In the genomic region with DNA sequence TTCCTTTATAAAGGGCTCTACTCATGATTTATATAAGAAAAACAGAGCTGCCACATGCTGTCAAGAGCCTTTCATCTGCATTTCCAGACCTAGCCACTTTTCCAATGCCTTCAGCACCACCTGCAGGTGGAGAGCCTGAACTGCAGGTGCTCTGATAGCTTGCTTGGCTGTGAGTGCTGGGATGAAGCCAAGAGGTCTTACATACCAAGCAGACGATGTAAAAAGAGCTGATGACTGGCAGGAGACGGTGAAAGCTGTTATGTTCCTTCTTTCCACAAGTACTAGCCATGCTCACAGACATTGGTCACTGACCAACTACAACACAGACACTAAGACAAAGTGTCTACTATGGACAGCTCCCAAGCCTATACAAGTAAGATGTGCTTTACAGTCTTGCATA, we compare ENCODE assay signal across 9 mouse cellular contexts. TPM values are rescaled to one million over a fixed set of nuclear protein-coding genes. Genes with fewer than 3 reads are reported as not detected.
DNase-seq lines count a peak whose midpoint lies in the region; ATAC-seq lines count a peak whose summit lies in the region.
"Had no signal": no experiment of that assay in that cellular context is flagged by ENCODE, and none has a peak within 500 bp of the region (broad histone marks: within the 10 kb centered on the region; RNA-seq: fewer than 3 reads in every experiment).

No protein-coding gene starts in this region.

- no peak overlapping the region for H3K9ac ChIP-seq in embryonic facial prominence, embryonic 14.5 days (ENCODE audit: low read depth, low read length)
- no peak overlapping the region for H3K9ac ChIP-seq in limb, embryonic 13.5 days
- no peak overlapping the region for H3K9ac ChIP-seq in stomach, embryonic 15.5 days
- H3K9ac ChIP-seq: embryonic facial prominence, embryonic 12.5 days had no signal

- H3K27ac ChIP-seq in embryonic facial prominence, embryonic 14.5 days (replicated peaks; ENCODE audit: low read depth, low read length) = no peak overlapping the region
- H3K27ac ChIP-seq in limb, embryonic 13.5 days = no peak overlapping the region
- no peak overlapping the region for H3K27ac ChIP-seq in stomach, embryonic 15.5 days
- H3K27ac ChIP-seq: embryonic facial prominence, embryonic 12.5 days had no signal

- no peak overlapping the region for H3K4me3 ChIP-seq in embryonic facial prominence, embryonic 14.5 days (ENCODE audit: low read depth, low read length)
- no peak overlapping the region for H3K4me3 ChIP-seq in limb, embryonic 13.5 days
- no peak overlapping the region for H3K4me3 ChIP-seq in stomach, embryonic 15.5 days (replicated peaks)
- H3K4me3 ChIP-seq: embryonic facial prominence, embryonic 12.5 days had no signal

- DNase-seq in B cell, adult 2 months = peak; percentile 88
- DNase-seq in adrenal gland, postnatal 36 days = peak; percentile 87 to 88
- DNase-seq in embryonic facial prominence, embryonic 14.5 days (ENCODE audit: low spot score) = peak; percentile 93
- peak; percentile 70 to 92 for DNase-seq in heart, adult 9 months (ENCODE audit: low spot score in 2 of 2)
- DNase-seq in kidney, adult 9 months = peak; percentile 93
- DNase-seq in natural killer cell, adult 2 months (ENCODE audit: low spot score in 2 of 2) = peak; percentile 58 to 76

- H3K27me3 ChIP-seq in embryonic facial prominence, embryonic 14.5 days (replicated peaks; ENCODE audit: control insufficient read depth, insufficient read depth, low read length) = no peaks in the 10 kb centered on the region
- H3K27me3 ChIP-seq in limb, embryonic 13.5 days = no peaks in the 10 kb centered on the region
- no peaks in the 10 kb centered on the region for H3K27me3 ChIP-seq in stomach, embryonic 15.5 days (replicated peaks)
- H3K27me3 ChIP-seq: embryonic facial prominence, embryonic 12.5 days had no signal

- no peaks in the 10 kb centered on the region for H3K9me3 ChIP-seq in embryonic facial prominence, embryonic 14.5 days (ENCODE audit: control insufficient read depth, low read length)
- no peaks in the 10 kb centered on the region for H3K9me3 ChIP-seq in limb, embryonic 13.5 days
- H3K9me3 ChIP-seq in stomach, embryonic 15.5 days = no peaks in the 10 kb centered on the region
- H3K9me3 ChIP-seq: embryonic facial prominence, embryonic 12.5 days had no signal

- H3K4me1 ChIP-seq in embryonic facial prominence, embryonic 14.5 days (ENCODE audit: control insufficient read depth, insufficient read depth, low read length) = no peaks in the 10 kb centered on the region
- H3K4me1 ChIP-seq in limb, embryonic 13.5 days = peaks cover 21% of the 10 kb centered on the region
- no peaks in the 10 kb centered on the region; the same call in 1 of the 2 replicates for H3K4me1 ChIP-seq in stomach, embryonic 15.5 days

- ATAC-seq in embryonic facial prominence, embryonic 14.5 days (ENCODE audit: low read depth) = peak; percentile 81
- ATAC-seq in limb, embryonic 13.5 days (ENCODE audit: low FRiP score, low read depth) = peak; percentile 73
- 0 out of 2 replicates have a peak, but pooled peaks have one; percentile 35 for ATAC-seq in stomach, embryonic 15.5 days (ENCODE audit: insufficient read depth, low FRiP score, low read depth)

- H3K4me2 ChIP-seq in embryonic facial prominence, embryonic 14.5 days (ENCODE audit: low read depth, low read length) = no peak overlapping the region
- H3K4me2 ChIP-seq in limb, embryonic 13.5 days (replicated peaks) = no peak overlapping the region
- no peak overlapping the region for H3K4me2 ChIP-seq in stomach, embryonic 15.5 days
- H3K4me2 ChIP-seq: embryonic facial prominence, embryonic 12.5 days had no signal

- WGBS in embryonic facial prominence, embryonic 14.5 days = 9% methylated on average over 2 of the region's 2 CpGs
- 6% methylated on average over 2 of the region's 2 CpGs for WGBS in limb, embryonic 13.5 days
- 6% methylated on average over 2 of the region's 2 CpGs for WGBS in stomach, embryonic 15.5 days

- peaks cover 40% of the 10 kb centered on the region for H3K36me3 ChIP-seq in embryonic facial prominence, embryonic 14.5 days (ENCODE audit: control insufficient read depth, insufficient read depth, low read length)
- peaks cover 28% of the 10 kb centered on the region for H3K36me3 ChIP-seq in limb, embryonic 13.5 days
- 0 out of 2 replicates have a peak, but pooled peaks cover under 1% of the 10 kb centered on the region for H3K36me3 ChIP-seq in stomach, embryonic 15.5 days

RNA-seq across cellular contexts. Expression of gene A730071L15Rik, which starts 12.0 kb away (rescaled TPM):
- under 1 TPM in 1 of 2 experiments, not detected in 1; 0.16 TPM for total RNA-seq in adrenal gland, postnatal 36 days (2021)
- 0.26 and 0.33 TPM in 2 replicates for polyA plus RNA-seq in embryonic facial prominence, embryonic 14.5 days (2014; fragmentation: Nextera tagmentation; extraction: Ambion mirVana)
- 0.31 and 0.75 TPM in 2 replicates for polyA plus RNA-seq in limb, embryonic 13.5 days (2015; fragmentation: Nextera tagmentation; extraction: Ambion mirVana)
- polyA plus RNA-seq in stomach, embryonic 15.5 days (2015; fragmentation: Nextera tagmentation; extraction: Ambion mirVana) = 0.39 and 0.51 TPM in 2 replicates

RNA-seq across cellular contexts. Expression of gene Nudcd3, which starts 12.3 kb away (rescaled TPM):
- 10 to 100 TPM; 55.4 to 64.7 TPM for total RNA-seq in adrenal gland, postnatal 36 days (2021)
- 31.5 and 36.0 TPM in 2 replicates for polyA plus RNA-seq in embryonic facial prominence, embryonic 14.5 days (2014; fragmentation: Nextera tagmentation; extraction: Ambion mirVana)
- polyA plus RNA-seq in limb, embryonic 13.5 days (2015; fragmentation: Nextera tagmentation; extraction: Ambion mirVana) = 43.3 and 44.0 TPM in 2 replicates
- 35.3 and 37.2 TPM in 2 replicates for polyA plus RNA-seq in stomach, embryonic 15.5 days (2015; fragmentation: Nextera tagmentation; extraction: Ambion mirVana)

RNA-seq across cellular contexts. Expression of gene Npc1l1, which starts 42.1 kb away (rescaled TPM):
- under 1 TPM; 0.07 TPM for total RNA-seq in adrenal gland, postnatal 36 days (2021)
- 0.04 TPM in 1 of 2 replicates, not detected in the other for polyA plus RNA-seq in embryonic facial prominence, embryonic 14.5 days (2014; fragmentation: Nextera tagmentation; extraction: Ambion mirVana)
- polyA plus RNA-seq in limb, embryonic 13.5 days (2015; fragmentation: Nextera tagmentation; extraction: Ambion mirVana) = 0.03 and 0.06 TPM in 2 replicates
- polyA plus RNA-seq in stomach, embryonic 15.5 days (2015; fragmentation: Nextera tagmentation; extraction: Ambion mirVana) = 2.0 and 2.3 TPM in 2 replicates
